Mouse (Mus musculus) midbrain, postnatal 0 days (tissue): ENCODE results near the gene Gm30302. TPM values are rescaled to one million over a fixed set of nuclear protein-coding genes. Genes with fewer than 3 reads are reported as not detected.
"Not testable (repeated sequence)": the region's sequence is repeated elsewhere in the genome, so short reads cannot be mapped to it uniquely, and the experiment has no call there.

Source experiments
- ATAC-seq: fragments of 200-750 bp; cut with Nextera tagmentation; 2 replicates; pipeline ENCODE4 v1.8.0; 2017; ENCODE audit warnings: moderate number of reproducible peaks, mild to moderate bottlenecking, moderate TSS enrichment, moderate library complexity; ENCODE audit not compliant: low FRiP score
- DNase-seq: peaks from one replicate; pipeline ENCODE4 v3.0.0-alpha.2; 2015; ENCODE audit warnings: low spot score
- H3K27ac ChIP-seq: fragments of 300-500 bp; sonication (generic); 2 replicates; pipeline ENCODE4 v1.5.1; 2014; ENCODE audit warnings: low read depth, mild to moderate bottlenecking, low read length, mixed read lengths
- H3K27me3 ChIP-seq: fragments of 300-500 bp; sonication (generic); 2 replicates; pipeline ENCODE4 v1.6.1; 2014; ENCODE audit warnings: low read length, control low read depth, mixed read lengths; ENCODE audit not compliant: insufficient read depth
- H3K36me3 ChIP-seq: fragments of 300-500 bp; sonication (generic); 2 replicates; pipeline ENCODE4 v1.6.1; 2014; ENCODE audit warnings: low read length, control low read depth, mixed read lengths; ENCODE audit not compliant: insufficient read depth
- H3K4me1 ChIP-seq: fragments of 300-500 bp; sonication (generic); 2 replicates; pipeline ENCODE4 v1.6.1; 2014; ENCODE audit warnings: mild to moderate bottlenecking, control low read depth, antibody characterized with exemption, low read length, mixed read lengths; ENCODE audit not compliant: insufficient read depth
- H3K4me2 ChIP-seq: fragments of 300-500 bp; sonication (generic); 2 replicates; pipeline ENCODE4 v1.6.1; 2014; ENCODE audit warnings: low read depth, mild to moderate bottlenecking, low read length, mixed read lengths; ENCODE audit not compliant: poor library complexity, severe bottlenecking
- H3K4me3 ChIP-seq: fragments of 300-500 bp; sonication (generic); 2 replicates; pipeline ENCODE4 v1.5.1; 2014; ENCODE audit warnings: low read depth, mild to moderate bottlenecking, low read length, moderate library complexity
- H3K9ac ChIP-seq: fragments of 300-500 bp; sonication (generic); replicated peaks from 2 replicates; pipeline ENCODE4 v1.6.1; 2014; ENCODE audit warnings: mild to moderate bottlenecking, low read length, moderate library complexity, mixed read lengths; ENCODE audit not compliant: poor library complexity, severe bottlenecking
- H3K9me3 ChIP-seq: fragments of 300-500 bp; sonication (generic); 2 replicates; pipeline ENCODE4 v1.6.1; 2016; ENCODE audit warnings: low read length, control low read depth
- CTCF ChIP-seq: IDR thresholded peaks from 2 replicates; pipeline ENCODE4 v1.5.1; 2016; ENCODE audit warnings: antibody characterized with exemption, mild to moderate bottlenecking
- WGBS: fragments of 180-500 bp; shearing (Covaris S2); extraction: QIAGEN DNeasy Blood & Tissue Kit; methylation state at CpG from one replicate; pipeline ENCODE4 v1.1.7; 2014; 5-methylcytosine and 5-hydroxymethylcytosine counted together
- polyA plus RNA-seq: library from polyadenylated mRNA; unstranded; fragments of >200 nt; fragmentation: Nextera tagmentation; extraction: Ambion mirVana; gene quantifications from 2 replicates; pipeline ENCODE4 v1.2.1, GENCODE M21; 2015
- total RNA-seq: library from RNA; depleted of rRNA; stranded (reverse); fragments of >200 nt; gene quantifications from 2 replicates; pipeline ENCODE4 v1.2.3, GENCODE M21; 2014

Gm30302 gene
- total and polyA plus RNA-seq, 2 experiments from 2014 or later = not detected

DNA sequence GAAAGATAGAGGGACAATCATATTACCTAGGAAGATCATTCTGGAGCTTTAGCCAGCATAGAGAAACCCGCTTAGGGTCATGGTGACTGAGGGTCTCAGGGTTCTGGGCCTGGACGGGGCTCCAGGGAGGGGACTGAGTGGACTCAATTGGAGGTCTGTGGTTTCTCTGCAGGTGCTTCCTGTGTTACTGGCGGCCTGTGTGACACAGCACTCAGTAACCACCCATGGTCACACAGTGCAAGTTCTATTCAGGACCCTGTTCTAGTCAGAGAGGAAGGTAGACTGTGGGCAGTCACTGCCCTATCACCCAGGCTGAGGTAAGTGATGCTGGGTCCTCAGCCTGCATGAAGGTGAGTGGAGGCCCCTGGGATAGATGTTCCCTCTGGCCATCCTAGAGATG lies 14.9 kb downstream of the Gm30302 start:
- no peak overlapping the region for H3K27ac ChIP-seq
- H3K27me3 ChIP-seq = no peaks in the 10 kb centered on the region
- TF ChIP-seq CTCF = no peak
- H3K4me2 ChIP-seq = no peak overlapping the region
- DNase-seq = no peak
- H3K4me1 ChIP-seq = no peaks in the 10 kb centered on the region
- no peaks in the 10 kb centered on the region for H3K9me3 ChIP-seq
- WGBS = 74% methylated on average over 3 of the region's 3 CpGs
- no peak overlapping the region for H3K9ac ChIP-seq
- H3K4me3 ChIP-seq = no peak overlapping the region
- H3K36me3 ChIP-seq = no peaks in the 10 kb centered on the region
- ATAC-seq = no peak

DNA sequence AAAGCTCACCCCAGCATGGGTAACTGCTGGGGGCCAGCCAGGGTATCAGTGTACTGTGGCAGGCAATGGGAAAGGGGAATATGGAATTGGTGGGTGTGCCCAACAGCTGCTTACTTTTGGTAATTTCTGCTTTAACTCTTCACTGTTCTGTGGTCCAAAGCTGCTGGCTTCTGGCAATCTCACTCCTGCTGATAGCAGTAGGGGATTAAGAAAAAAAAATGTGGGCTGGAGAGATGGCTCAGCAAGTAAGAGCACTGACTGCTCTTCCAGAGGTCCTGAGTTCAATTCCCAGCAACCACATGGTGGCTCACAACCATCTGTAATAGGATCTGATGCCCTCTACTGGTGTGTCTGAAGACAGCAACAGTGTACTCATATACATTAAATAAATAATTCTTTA lies 27.3 kb downstream of the Gm30302 start:
- H3K4me1 ChIP-seq, DNase-seq, H3K27ac ChIP-seq, ATAC-seq, H3K9ac ChIP-seq, H3K4me3 ChIP-seq, H3K36me3 ChIP-seq, H3K9me3 ChIP-seq, H3K4me2 ChIP-seq, H3K27me3 ChIP-seq: not testable (repeated sequence)
- TF ChIP-seq CTCF = 0 out of 2 replicates have a peak, but pooled peaks have one; percentile 7

DNA sequence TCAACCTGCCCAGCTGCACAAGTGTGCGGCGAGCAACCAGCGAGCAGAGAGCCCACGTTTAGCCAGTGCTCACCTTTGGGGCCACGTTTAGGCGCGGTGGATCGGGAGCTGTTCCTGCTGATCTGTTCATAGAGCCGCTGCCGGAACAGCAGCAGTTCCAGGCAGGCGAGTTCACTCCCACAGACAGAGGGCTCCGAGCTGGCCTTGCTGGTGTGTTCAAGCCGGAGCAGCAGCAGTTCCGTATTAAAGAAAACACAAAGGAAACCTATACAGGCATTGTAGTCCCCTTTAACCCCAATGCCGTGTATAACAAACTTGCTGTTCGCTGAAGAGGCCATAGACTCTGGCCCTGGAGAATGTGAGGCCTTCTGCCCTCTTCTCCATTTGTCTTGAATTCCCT lies 29.7 kb downstream of the Gm30302 start:
- WGBS = 88% methylated on average over 16 of the region's 16 CpGs
- DNase-seq (no peak), ATAC-seq (no peak)
- Histone ChIP-seq H3K4me1 (no peaks in the 10 kb centered on the region), H3K4me3 (no peak overlapping the region), H3K27me3 (no peaks in the 10 kb centered on the region), H3K9ac (no peak overlapping the region), H3K36me3 (no peaks in the 10 kb centered on the region), H3K27ac (no peak overlapping the region), H3K4me2 (no peak overlapping the region), H3K9me3 (no peaks in the 10 kb centered on the region)
- no peak for TF ChIP-seq CTCF

DNA sequence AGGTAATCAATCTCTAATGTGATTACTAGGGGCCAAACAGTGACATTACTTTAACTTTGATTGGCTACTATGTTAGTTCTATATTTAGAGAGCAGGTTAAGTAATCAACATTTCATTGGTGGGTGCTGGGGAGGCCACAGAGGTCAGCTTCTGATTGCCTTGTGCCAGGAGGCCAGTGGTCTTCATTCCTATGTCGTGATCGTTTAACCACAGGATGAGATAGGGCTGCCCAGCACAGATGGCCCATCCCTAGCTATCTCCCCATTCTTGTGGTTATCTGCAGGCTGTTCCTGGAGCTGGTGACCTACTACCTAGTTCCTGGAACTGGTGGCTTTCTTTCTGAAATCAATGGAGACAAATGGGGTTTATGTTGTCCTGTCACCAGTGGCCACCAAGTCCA lies 30.8 kb downstream of the Gm30302 start:
- H3K9me3 ChIP-seq = no peaks in the 10 kb centered on the region
- no peak overlapping the region for H3K27ac ChIP-seq
- ATAC-seq (no peak), DNase-seq (no peak)
- H3K4me1 ChIP-seq = no peaks in the 10 kb centered on the region
- 92% methylated on average over 2 of the region's 2 CpGs for WGBS
- H3K36me3 ChIP-seq = no peaks in the 10 kb centered on the region
- H3K9ac ChIP-seq = no peak overlapping the region
- H3K27me3 ChIP-seq = no peaks in the 10 kb centered on the region
- H3K4me2 ChIP-seq = no peak overlapping the region
- no peak overlapping the region for H3K4me3 ChIP-seq
- TF ChIP-seq CTCF = no peak

DNA sequence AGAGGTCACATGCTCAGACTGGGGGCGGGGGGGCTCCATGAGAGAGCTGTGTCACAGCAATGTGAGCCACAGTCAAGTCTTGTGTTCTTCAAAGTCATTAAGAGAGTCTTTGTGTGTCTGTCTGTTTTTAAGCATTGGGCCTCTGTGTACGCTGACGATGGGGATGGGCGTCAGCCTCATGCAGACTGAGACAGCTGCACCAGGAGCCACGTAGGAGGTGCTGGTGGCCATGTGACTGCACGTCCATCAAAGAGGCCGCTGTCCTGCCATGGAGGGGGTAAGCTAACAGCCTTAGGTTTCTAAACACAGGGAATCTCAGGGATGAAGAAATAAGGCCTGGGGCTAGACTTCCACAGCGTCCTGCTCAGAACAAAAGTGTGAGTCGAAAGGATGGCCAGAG lies 32.5 kb downstream of the Gm30302 start:
- H3K36me3 ChIP-seq = no peaks in the 10 kb centered on the region
- H3K4me3 ChIP-seq = no peak overlapping the region
- no peaks in the 10 kb centered on the region for H3K4me1 ChIP-seq
- no peak for DNase-seq
- WGBS = 66% methylated on average over 9 of the region's 9 CpGs
- H3K4me2 ChIP-seq = no peak overlapping the region
- no peak for TF ChIP-seq CTCF
- ATAC-seq = no peak
- no peaks in the 10 kb centered on the region for H3K9me3 ChIP-seq
- H3K27me3 ChIP-seq = no peaks in the 10 kb centered on the region
- H3K9ac ChIP-seq = no peak overlapping the region
- no peak overlapping the region for H3K27ac ChIP-seq

DNA sequence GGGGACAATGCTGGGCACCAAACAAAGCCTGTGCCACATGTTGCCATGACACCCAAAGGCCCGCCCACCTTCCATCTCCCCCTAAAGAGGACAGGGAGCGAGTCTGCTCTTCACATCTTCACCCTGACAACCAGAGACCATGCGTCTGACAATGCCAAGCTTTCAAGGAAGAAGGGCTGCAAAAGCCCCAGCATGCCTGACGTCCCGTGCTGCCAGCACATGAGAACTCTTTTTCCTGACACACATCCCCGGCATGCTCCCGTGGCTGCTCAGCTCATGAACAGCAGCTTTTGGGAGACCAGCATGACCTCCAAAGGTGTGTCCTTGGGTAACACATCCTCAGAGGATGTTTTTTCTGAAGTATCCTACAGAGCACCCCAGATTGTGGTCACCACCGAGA lies 33.5 kb downstream of the Gm30302 start:
- H3K4me1 ChIP-seq = no peaks in the 10 kb centered on the region
- H3K9me3 ChIP-seq = no peaks in the 10 kb centered on the region
- TF ChIP-seq CTCF = no peak
- no peak overlapping the region for H3K4me2 ChIP-seq
- H3K9ac ChIP-seq = no peak overlapping the region
- H3K27me3 ChIP-seq = no peaks in the 10 kb centered on the region
- H3K4me3 ChIP-seq = no peak overlapping the region
- H3K36me3 ChIP-seq = no peaks in the 10 kb centered on the region
- H3K27ac ChIP-seq = no peak overlapping the region
- WGBS = 81% methylated on average over 8 of the region's 8 CpGs
- peak; percentile 6 for DNase-seq
- no peak for ATAC-seq

DNA sequence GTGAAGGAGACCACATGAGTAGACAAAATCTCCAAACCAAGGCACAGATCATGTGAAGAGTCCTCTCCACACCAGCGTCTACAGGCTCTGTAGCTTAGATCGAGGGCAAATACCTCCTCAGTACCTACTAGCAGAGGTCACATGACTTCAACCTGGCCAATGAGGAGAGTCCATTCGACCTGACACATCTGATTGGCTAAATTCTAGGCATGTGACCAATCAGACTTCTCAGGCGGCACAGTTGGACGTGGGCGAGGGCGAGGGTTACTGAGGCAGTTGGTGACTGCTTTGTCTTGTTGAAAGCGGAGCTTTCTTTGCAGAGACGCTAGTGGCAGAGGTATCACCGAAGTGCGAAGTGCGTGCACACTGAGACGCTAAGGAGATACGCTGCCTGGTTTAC lies 36.6 kb downstream of the Gm30302 start:
- no peak for ATAC-seq
- Histone ChIP-seq H3K4me1 (no peaks in the 10 kb centered on the region), H3K36me3 (no peaks in the 10 kb centered on the region), H3K27me3 (no peaks in the 10 kb centered on the region), H3K4me3 (no peak overlapping the region), H3K27ac (no peak overlapping the region), H3K4me2 (no peak overlapping the region), H3K9me3 (no peaks in the 10 kb centered on the region), H3K9ac (no peak overlapping the region)
- no peak for DNase-seq
- WGBS = 92% methylated on average over 14 of the region's 14 CpGs
- no peak for TF ChIP-seq CTCF
